Mouse (Mus musculus) activated CD4-positive, CD25-positive, alpha-beta regulatory T cell, adult 9 weeks (primary cell): Measurements from ENCODE around the gene 1700040F15Rik. TPM values are rescaled to one million over a fixed set of nuclear protein-coding genes. Genes with fewer than 3 reads are reported as not detected.

Experiments
- polyA plus RNA-seq: library from polyadenylated mRNA; unstranded; fragments of 100-300 nt; shearing (Covaris generic); gene quantifications from one replicate; pipeline ENCODE4 v1.2.1, GENCODE M21; 2017

Gene 1700040F15Rik
- polyA plus RNA-seq = not detected

GRCm38 (mm10) chrY:61101947-61102346 lies at the start of gene 1700040F15Rik:
Gene 1700040F15Rik (plus strand): TSS chrY:61102247.

